Mouse (Mus musculus): ENCODE results near the gene Pmepa1. TPM values are rescaled to one million over a fixed set of nuclear protein-coding genes. Genes with fewer than 3 reads are reported as not detected.

Pmepa1 gene
- not detected in 2 replicates for polyA plus RNA-seq (2012; ENCODE audit: insufficient read depth, insufficient read length, low replicate concordance, missing spikeins)

- TF ChIP-seq CTCF (IDR thresholded peaks at IDR 0.05; ENCODE audit: insufficient read depth, low read depth, low read length) (no peak), POLR2A (IDR thresholded peaks at IDR 0.05; ENCODE audit: insufficient read depth, low read depth, low read length) (peak; percentile 62)
- Histone ChIP-seq H3K4me3 (ENCODE audit: insufficient read depth, low read depth, low read length) (peak within 1 kb of the TSS; percentile 65), H3K27ac (ENCODE audit: insufficient read depth, low read depth, low read length) (peak within 1 kb of the TSS; percentile 61), H3K4me1 (ENCODE audit: control insufficient read depth, insufficient read depth, low read length) (peaks cover 36% of the 10 kb centered on the region)
- 3% methylated on average over 61 of the region's 61 CpGs for WGBS
Observed at GRCm38 (mm10) chr2:173276409-173276808, at the start of gene Pmepa1. Gene Pmepa1 (minus strand): TSS chr2:173276533.

GRCm38 (mm10) chr2:173321754-173322153 lies 45.4 kb upstream of the Pmepa1 start:
- no peak overlapping the region for H3K4me3 ChIP-seq (ENCODE audit: insufficient read depth, low read depth, low read length)
- no peak overlapping the region for H3K27ac ChIP-seq (ENCODE audit: insufficient read depth, low read depth, low read length)
- H3K4me1 ChIP-seq (ENCODE audit: control insufficient read depth, insufficient read depth, low read length): no peaks in the 10 kb centered on the region
- TF ChIP-seq CTCF (IDR thresholded peaks at IDR 0.05; ENCODE audit: insufficient read depth, low read depth, low read length) (no peak), POLR2A (IDR thresholded peaks at IDR 0.05; ENCODE audit: insufficient read depth, low read depth, low read length) (no peak)
- 95% methylated on average over 6 of the region's 6 CpGs for WGBS

- H3K4me3 ChIP-seq (ENCODE audit: insufficient read depth, low read depth, low read length): no peak overlapping the region
- no peaks in the 10 kb centered on the region for H3K4me1 ChIP-seq (ENCODE audit: control insufficient read depth, insufficient read depth, low read length)
- WGBS: 93% methylated on average over 2 of the region's 2 CpGs
- TF ChIP-seq CTCF (IDR thresholded peaks at IDR 0.05; ENCODE audit: insufficient read depth, low read depth, low read length) (no peak), POLR2A (IDR thresholded peaks at IDR 0.05; ENCODE audit: insufficient read depth, low read depth, low read length) (no peak)
- H3K27ac ChIP-seq (ENCODE audit: insufficient read depth, low read depth, low read length): no peak overlapping the region
Observed at GRCm38 (mm10) chr2:173321194-173321593, 44.9 kb upstream of the Pmepa1 start.

- TF ChIP-seq POLR2A (IDR thresholded peaks at IDR 0.05; ENCODE audit: insufficient read depth, low read depth, low read length) (no peak), CTCF (IDR thresholded peaks at IDR 0.05; ENCODE audit: insufficient read depth, low read depth, low read length) (no peak)
- no peak overlapping the region for H3K27ac ChIP-seq (ENCODE audit: insufficient read depth, low read depth, low read length)
- no CpG with 5 or more reads among the region's 1 CpGs for WGBS
Observed at GRCm38 (mm10) chr2:173314291-173314690, 38.0 kb upstream of the Pmepa1 start.

GRCm38 (mm10) chr2:173308486-173308885 lies 32.2 kb upstream of the Pmepa1 start:
- TF ChIP-seq CTCF (IDR thresholded peaks at IDR 0.05; ENCODE audit: insufficient read depth, low read depth, low read length) (no peak), POLR2A (IDR thresholded peaks at IDR 0.05; ENCODE audit: insufficient read depth, low read depth, low read length) (no peak)
- 94% methylated on average over 10 of the region's 10 CpGs for WGBS
- H3K27ac ChIP-seq (ENCODE audit: insufficient read depth, low read depth, low read length): no peak overlapping the region
- H3K4me3 ChIP-seq (ENCODE audit: insufficient read depth, low read depth, low read length): no peak overlapping the region
- H3K4me1 ChIP-seq (ENCODE audit: control insufficient read depth, insufficient read depth, low read length): peaks cover 25% of the 10 kb centered on the region

More at GRCm38 (mm10) chr2:173314291-173314690, 38.0 kb upstream of the Pmepa1 start:
- H3K4me1 ChIP-seq (ENCODE audit: control insufficient read depth, insufficient read depth, low read length): no peaks in the 10 kb centered on the region
- no peak overlapping the region for H3K4me3 ChIP-seq (ENCODE audit: insufficient read depth, low read depth, low read length)

GRCm38 (mm10) chr2:173307984-173308383 lies 31.7 kb upstream of the Pmepa1 start:
- peak overlapping the region; percentile 56 for H3K27ac ChIP-seq (ENCODE audit: insufficient read depth, low read depth, low read length)
- H3K4me3 ChIP-seq (ENCODE audit: insufficient read depth, low read depth, low read length): no peak overlapping the region
- WGBS: 17% methylated on average over 4 of the region's 4 CpGs
- H3K4me1 ChIP-seq (ENCODE audit: control insufficient read depth, insufficient read depth, low read length): peaks cover 25% of the 10 kb centered on the region
- TF ChIP-seq CTCF (IDR thresholded peaks at IDR 0.05; ENCODE audit: insufficient read depth, low read depth, low read length): no peak

- no peak for TF ChIP-seq CTCF (IDR thresholded peaks at IDR 0.05; ENCODE audit: insufficient read depth, low read depth, low read length)
- WGBS: under 1% methylated on average over 14 of the region's 18 CpGs
- peak overlapping the region; percentile 63 for H3K27ac ChIP-seq (ENCODE audit: insufficient read depth, low read depth, low read length)
- peaks cover 25% of the 10 kb centered on the region for H3K4me1 ChIP-seq (ENCODE audit: control insufficient read depth, insufficient read depth, low read length)
- peak overlapping the region; percentile 3; the same call in 1 of the 2 replicates for H3K4me3 ChIP-seq (ENCODE audit: insufficient read depth, low read depth, low read length)
Observed at GRCm38 (mm10) chr2:173307561-173307960, 31.2 kb upstream of the Pmepa1 start.

- Histone ChIP-seq H3K4me3 (ENCODE audit: insufficient read depth, low read depth, low read length) (peak overlapping the region; percentile 3; the same call in 1 of the 2 replicates), H3K4me1 (ENCODE audit: control insufficient read depth, insufficient read depth, low read length) (peaks cover 25% of the 10 kb centered on the region), H3K27ac (ENCODE audit: insufficient read depth, low read depth, low read length) (peak overlapping the region; percentile 69)
- TF ChIP-seq CTCF (IDR thresholded peaks at IDR 0.05; ENCODE audit: insufficient read depth, low read depth, low read length) (no peak), POLR2A (IDR thresholded peaks at IDR 0.05; ENCODE audit: insufficient read depth, low read depth, low read length) (no peak)
- 10% methylated on average over 11 of the region's 11 CpGs for WGBS
Observed at GRCm38 (mm10) chr2:173306734-173307525, 30.6 kb upstream of the Pmepa1 start.

- no peak for TF ChIP-seq CTCF (IDR thresholded peaks at IDR 0.05; ENCODE audit: insufficient read depth, low read depth, low read length)
- no peak for TF ChIP-seq POLR2A (IDR thresholded peaks at IDR 0.05; ENCODE audit: insufficient read depth, low read depth, low read length)
- WGBS: 76% methylated on average over 12 of the region's 12 CpGs
- Histone ChIP-seq H3K4me1 (ENCODE audit: control insufficient read depth, insufficient read depth, low read length) (peaks cover 38% of the 10 kb centered on the region), H3K4me3 (ENCODE audit: insufficient read depth, low read depth, low read length) (no peak overlapping the region), H3K27ac (ENCODE audit: insufficient read depth, low read depth, low read length) (no peak overlapping the region)
Observed at GRCm38 (mm10) chr2:173305011-173305410, 28.7 kb upstream of the Pmepa1 start.

Measured in olfactory bulb, adult 2 months (tissue).